Mouse (Mus musculus): ENCODE results near the gene Slc8a2.

The Slc8a2 gene

DNA sequence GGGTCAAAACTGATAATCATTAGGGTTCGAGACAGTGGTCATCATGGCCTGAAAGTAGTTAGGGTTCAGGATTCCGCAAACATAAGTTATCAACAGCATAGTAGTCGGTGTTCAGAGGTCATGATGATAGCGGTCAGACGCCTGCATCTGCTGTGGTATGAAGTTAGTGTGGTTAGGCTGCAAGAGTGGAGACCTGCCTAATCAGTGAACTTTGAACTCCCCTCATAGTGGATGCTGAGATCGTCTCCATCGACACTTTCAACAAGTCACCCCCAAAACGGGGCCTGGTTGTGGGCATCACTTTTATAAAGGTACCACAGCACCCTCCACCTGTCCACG, 9.4 kb upstream of the Slc8a2 start:
- DNase-seq (ENCODE audit: low spot score in 2 of 2), result no peak

- DNase-seq (ENCODE audit: low spot score in 2 of 2), result no peak
Observed at GRCm38 (mm10) chr7:16125829-16126228, 3.8 kb upstream of the Slc8a2 start.

- DNase-seq (ENCODE audit: low spot score in 2 of 2), result no peak
Observed at GRCm38 (mm10) chr7:16128344-16128743, 1.3 kb upstream of the Slc8a2 start.

GRCm38 (mm10) chr7:16128899-16129298, 727 bp upstream of the Slc8a2 start:
- DNase-seq (ENCODE audit: low spot score in 2 of 2), result no peak

DNA sequence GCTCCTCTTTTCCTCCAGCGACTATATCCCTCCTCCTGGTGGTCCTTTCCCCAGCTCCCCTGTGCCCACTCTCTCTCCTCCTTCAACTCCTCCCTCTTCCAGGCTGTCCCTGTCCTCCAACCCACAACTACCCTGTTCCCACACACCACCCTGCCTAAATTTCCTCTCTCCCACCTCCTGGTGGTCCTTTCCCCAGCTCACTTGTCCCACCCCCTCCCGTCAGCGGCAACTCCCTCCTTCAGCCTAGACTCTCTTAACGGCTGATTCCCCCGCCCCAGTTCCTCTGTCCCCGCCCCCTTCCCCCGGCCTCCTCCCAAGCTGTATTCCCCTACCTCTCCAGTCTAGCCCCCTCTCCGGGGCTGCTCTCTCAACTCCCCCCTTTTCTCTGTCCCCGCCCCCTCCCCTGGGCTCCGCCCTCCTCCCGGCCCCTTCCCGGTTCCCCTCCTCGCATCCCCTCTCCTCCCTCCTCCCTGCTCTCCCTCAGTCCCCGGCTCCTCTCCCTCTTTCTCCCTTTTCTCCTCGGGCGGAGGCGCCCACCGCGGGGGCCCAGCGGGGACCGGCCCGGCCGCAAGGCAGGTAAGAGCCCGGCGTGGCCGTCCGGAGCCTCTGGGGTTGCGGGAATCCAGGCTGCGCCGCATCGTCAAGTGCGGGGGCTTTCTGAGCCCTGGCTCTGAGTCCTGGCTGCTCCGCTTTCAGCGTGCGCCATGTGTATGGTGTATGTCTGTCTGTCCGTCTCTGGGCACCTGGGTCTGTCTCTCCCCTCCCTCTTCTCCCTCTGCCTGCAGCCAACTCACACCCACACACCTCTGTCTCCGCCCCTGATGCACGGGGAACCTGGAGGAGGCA, 443 bp downstream of the Slc8a2 start:
- DNase-seq (ENCODE audit: low spot score in 2 of 2), result no peak

- DNase-seq (ENCODE audit: low spot score in 2 of 2), result no peak
Observed at GRCm38 (mm10) chr7:16130956-16131634, 1.5 kb downstream of the Slc8a2 start.

DNA sequence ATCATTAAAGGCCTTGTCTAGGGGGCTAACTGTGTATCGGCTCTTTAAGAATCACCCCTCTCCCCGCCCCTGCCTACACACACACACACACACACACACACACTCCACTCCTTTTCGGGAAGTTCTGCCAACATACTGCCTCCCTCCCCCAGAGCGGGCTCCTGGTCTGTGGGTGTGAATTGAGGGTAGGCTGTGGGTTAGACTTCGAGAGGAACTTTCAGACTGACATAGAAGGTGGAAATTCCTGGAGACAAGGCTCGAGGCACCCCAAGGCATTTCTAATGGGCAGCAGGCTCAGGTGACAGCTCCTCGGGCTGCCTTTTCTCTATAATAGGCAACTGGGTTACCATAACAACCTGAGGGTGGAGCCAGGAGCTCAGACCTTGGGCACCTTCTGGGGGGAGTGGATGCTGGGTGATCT, 2.5 kb downstream of the Slc8a2 start:
- no peak for DNase-seq (ENCODE audit: low spot score in 2 of 2)

DNA sequence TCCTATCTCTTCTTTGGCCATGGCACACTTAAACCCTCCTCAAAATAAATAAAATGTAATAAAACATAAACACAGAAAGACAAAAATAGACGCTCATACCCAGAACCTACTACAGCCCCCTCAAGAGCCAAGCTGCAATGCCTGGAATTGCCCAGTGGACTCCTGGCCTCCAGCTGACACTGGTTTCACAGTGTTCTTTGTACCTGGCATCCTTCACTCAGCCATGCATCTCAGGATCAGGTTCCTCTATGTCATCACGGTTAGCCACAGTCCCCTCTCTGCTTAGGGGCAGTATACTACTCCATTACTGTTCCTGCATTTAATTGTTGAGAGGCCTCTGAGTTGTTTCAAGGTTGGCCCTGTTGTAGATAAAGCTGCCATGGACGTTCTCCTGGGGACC, 3.3 kb downstream of the Slc8a2 start:
- DNase-seq (ENCODE audit: low spot score in 2 of 2), result no peak

DNA sequence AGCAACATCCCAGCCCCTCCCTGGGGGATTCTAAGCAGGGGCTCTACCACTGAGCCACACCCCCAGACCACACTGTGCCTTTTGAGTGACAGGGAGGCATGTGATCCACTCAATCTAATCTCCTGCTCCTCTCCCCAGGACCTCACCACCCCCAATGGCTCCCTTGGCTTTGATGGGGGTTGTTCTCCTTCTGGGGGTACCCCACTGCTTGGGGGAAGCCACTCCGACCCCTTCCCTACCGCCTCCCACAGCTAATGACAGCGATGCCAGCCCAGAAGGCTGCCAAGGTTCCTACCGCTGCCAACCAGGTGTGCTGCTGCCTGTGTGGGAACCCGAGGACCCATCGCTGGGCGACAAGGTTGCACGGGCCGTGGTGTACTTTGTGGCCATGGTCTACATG, 4.1 kb downstream of the Slc8a2 start:
- DNase-seq (ENCODE audit: low spot score in 2 of 2), result no peak

- no peak for DNase-seq (ENCODE audit: low spot score in 2 of 2)
Observed at GRCm38 (mm10) chr7:16134951-16135392, 5.3 kb downstream of the Slc8a2 start.

GRCm38 (mm10) chr7:16146489-16147410, 17.1 kb downstream of the Slc8a2 start:
- no peak for DNase-seq (ENCODE audit: low spot score in 2 of 2)

- peak; percentile 37 to 78 for DNase-seq (ENCODE audit: low spot score in 2 of 2)
Observed at GRCm38 (mm10) chr7:16147643-16148042, 18.0 kb downstream of the Slc8a2 start.

DNA sequence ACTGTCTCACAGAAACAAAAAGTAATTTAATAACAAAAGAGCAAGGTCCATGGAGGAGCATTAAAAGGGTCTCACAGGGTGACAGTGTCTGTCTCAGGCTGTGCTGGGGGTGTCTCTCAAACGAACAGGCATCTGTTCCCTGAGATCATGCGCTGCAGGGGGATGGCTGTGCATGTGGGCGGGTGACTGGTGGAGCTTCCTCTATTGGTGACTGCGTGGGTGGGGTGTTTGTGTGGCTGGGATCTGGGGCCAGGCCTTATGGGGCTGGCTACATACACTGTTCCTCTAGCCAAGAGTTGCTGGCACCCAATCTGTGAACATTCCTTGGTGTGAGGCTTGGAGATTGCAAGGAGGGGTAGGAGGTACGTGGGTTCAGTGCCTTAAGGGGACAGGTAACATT, 19.6 kb downstream of the Slc8a2 start:
- no peak for DNase-seq (ENCODE audit: low spot score in 2 of 2)

DNA sequence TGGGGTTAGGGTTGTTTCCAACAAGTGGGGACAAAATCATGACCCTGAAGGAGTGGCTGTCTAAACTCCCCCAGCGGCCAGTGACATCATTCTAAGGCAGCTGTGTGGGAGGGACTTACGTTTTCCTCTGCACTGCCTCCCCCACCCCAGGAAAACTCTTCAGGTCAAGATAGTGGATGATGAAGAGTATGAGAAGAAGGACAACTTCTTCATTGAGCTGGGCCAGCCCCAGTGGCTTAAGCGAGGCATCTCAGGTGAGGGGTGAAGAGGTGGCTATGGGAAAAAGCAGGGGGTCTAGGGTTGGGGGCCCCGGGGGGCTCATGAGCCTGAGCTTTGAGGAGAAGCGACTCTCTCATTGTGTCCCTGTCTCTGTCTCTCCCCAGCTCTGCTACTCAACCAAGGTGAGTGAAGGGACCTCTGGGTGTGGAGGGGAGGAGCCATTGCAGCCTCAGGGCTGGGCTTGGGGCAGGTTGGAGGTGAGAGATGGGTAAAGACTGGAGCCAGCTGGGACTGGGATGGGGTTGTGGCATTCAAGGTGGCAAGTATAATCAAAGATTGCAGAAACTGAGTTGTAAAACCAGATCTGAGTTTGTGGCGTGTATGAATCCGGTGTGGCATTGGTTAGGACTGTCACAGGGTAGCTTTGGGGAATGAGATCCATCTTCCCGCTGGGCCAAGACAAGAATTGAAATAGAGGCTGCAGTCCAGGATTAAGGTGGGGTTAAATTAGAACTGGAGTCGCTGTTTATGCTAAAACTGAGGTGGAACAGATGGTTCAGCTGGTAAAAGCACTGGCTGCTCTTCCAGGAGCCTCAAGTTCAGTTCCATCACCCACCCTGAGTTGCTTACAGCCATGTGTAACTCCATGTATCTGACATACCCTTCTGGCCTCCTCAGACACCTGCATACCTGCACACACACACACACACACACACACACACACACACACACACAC, 20.8 kb downstream of the Slc8a2 start:
- DNase-seq (ENCODE audit: low spot score in 2 of 2), result no peak

- peak; percentile 37 to 64 for DNase-seq (ENCODE audit: low spot score in 2 of 2)
Observed at GRCm38 (mm10) chr7:16153522-16153921, 23.9 kb downstream of the Slc8a2 start.

DNA sequence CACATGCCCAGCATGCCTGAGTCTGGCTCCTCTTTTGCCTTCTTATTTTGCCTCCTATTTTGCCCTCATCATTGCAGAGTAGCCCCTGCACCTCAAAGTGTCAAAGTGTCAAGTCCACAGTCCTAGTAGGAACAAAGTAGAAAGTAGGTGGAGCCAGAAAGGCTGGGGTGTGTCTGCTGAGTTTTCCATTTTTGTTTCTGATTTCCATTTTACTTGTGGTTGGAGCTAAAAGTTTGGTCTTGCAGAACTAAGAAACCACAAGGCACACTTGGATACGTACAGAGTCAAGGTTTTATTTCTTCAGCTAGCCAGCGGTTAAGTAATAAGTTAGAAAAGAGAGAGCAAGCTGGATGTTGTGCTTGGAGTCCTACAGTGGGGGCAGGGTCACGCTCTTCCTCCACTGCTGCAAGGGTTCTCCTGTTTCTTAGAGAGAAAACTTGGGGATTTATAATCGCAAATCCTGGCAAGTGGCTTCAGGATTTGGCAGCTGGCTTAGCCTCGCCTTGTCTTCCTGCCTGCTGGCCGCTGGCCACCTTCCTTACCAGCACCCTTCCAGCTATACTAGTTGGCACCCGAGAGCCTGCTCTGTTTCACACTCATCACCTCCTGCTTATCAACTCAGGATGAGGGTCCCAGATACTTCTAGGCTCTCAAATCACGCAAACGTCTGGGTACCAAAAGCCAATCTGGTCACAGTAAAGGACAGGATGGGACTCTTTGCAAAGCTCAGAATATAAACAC, 25.7 kb downstream of the Slc8a2 start:
- DNase-seq (ENCODE audit: low spot score in 2 of 2), result no peak

GRCm38 (mm10) chr7:16156105-16156714, 26.6 kb downstream of the Slc8a2 start:
- no peak for DNase-seq (ENCODE audit: low spot score in 2 of 2)

- no peak for DNase-seq (ENCODE audit: low spot score in 2 of 2)
Observed at GRCm38 (mm10) chr7:16158735-16159134, 29.1 kb downstream of the Slc8a2 start.

GRCm38 (mm10) chr7:16160702-16161101, 31.1 kb downstream of the Slc8a2 start:
- peak in 1 of 2 experiments; percentile 32 for DNase-seq (ENCODE audit: low spot score in 2 of 2)

GRCm38 (mm10) chr7:16161302-16161701, 31.7 kb downstream of the Slc8a2 start:
- no peak for DNase-seq (ENCODE audit: low spot score in 2 of 2)
